Mouse (Mus musculus) myocyte (in vitro differentiated cells): ENCODE measurements around the gene Rab20. TPM values are rescaled to one million over a fixed set of nuclear protein-coding genes. Genes with fewer than 3 reads are reported as not detected.
"Not testable (repeated sequence)": the region's sequence is repeated elsewhere in the genome, so short reads cannot be mapped to it uniquely, and the experiment has no call there.

Experiments used
- H3K27me3 ChIP-seq: one replicate; pipeline ENCODE4 v1.6.1; 2011; ENCODE audit not compliant: control insufficient read depth, insufficient read depth, insufficient read length
- H3K36me3 ChIP-seq: one replicate; pipeline ENCODE4 v1.6.1; 2011; ENCODE audit not compliant: control insufficient read depth, insufficient read depth
- H3K4me2 ChIP-seq: one replicate; pipeline ENCODE4 v1.6.1; 2011; ENCODE audit warnings: low read depth, control low read depth
- H3K4me3 ChIP-seq: one replicate; pipeline ENCODE4 v1.5.1; 2011; ENCODE audit warnings: mild to moderate bottlenecking, control low read depth, moderate library complexity
- H3K79me2 ChIP-seq: one replicate; pipeline ENCODE4 v1.6.1; 2011; ENCODE audit not compliant: control insufficient read depth, insufficient read depth
- H3ac ChIP-seq: one replicate; pipeline ENCODE4 v1.6.1; 2011; ENCODE audit not compliant: control insufficient read depth, insufficient read length
- CEBPB ChIP-seq: IDR thresholded peaks from 2 replicates; pipeline ENCODE4 v1.6.1; 2011; ENCODE audit warnings: mild to moderate bottlenecking, moderate library complexity; ENCODE audit not compliant: poor library complexity, insufficient read depth, severe bottlenecking
- E2F4 ChIP-seq: IDR thresholded peaks from one replicate; pipeline ENCODE4 v1.6.1; 2011; ENCODE audit warnings: mild to moderate bottlenecking, control low read depth, moderate library complexity; ENCODE audit not compliant: insufficient read depth
- MAX ChIP-seq: IDR thresholded peaks from one replicate; pipeline ENCODE4 v1.6.1; 2011; ENCODE audit warnings: low read depth, mild to moderate bottlenecking, control low read depth
- MYOD1 ChIP-seq, 3 experiments: IDR thresholded peaks; one replicate each; pipeline ENCODE4 v1.6.1; 2011; ENCODE audit warnings: control low read depth in 2 of 3, low read depth in 2 of 3, mild to moderate bottlenecking in 2 of 3, moderate library complexity in 1 of 3; ENCODE audit not compliant: insufficient read length in 2 of 3, control insufficient read depth in 1 of 3
- MYOG ChIP-seq, 3 experiments: IDR thresholded peaks; one replicate each; pipeline ENCODE4 v1.6.1; 2011; ENCODE audit warnings: control low read depth in 2 of 3, low read depth in 2 of 3, mild to moderate bottlenecking in 2 of 3; ENCODE audit not compliant: insufficient read length in 2 of 3, control insufficient read depth in 1 of 3, insufficient read depth in 1 of 3
- POLR2A ChIP-seq: IDR thresholded peaks from one replicate; pipeline ENCODE4 v1.6.1; 2011; ENCODE audit warnings: low read depth, mild to moderate bottlenecking, control low read depth, moderate library complexity; ENCODE audit not compliant: insufficient read length
- POLR2AphosphoS2 ChIP-seq: IDR thresholded peaks from one replicate; pipeline ENCODE4 v1.6.1; 2011; ENCODE audit warnings: low read depth, control low read depth; ENCODE audit not compliant: insufficient read length
- REST ChIP-seq: IDR thresholded peaks from one replicate; pipeline ENCODE4 v1.6.1; 2011; ENCODE audit warnings: mild to moderate bottlenecking, control low read depth, moderate library complexity; ENCODE audit not compliant: insufficient read depth, insufficient read length
- SRF ChIP-seq: IDR thresholded peaks from one replicate; pipeline ENCODE4 v1.6.1; 2011; ENCODE audit warnings: low read depth; ENCODE audit not compliant: control insufficient read depth, insufficient read length
- TCF12 ChIP-seq: IDR thresholded peaks from one replicate; pipeline ENCODE4 v1.6.1; 2011; ENCODE audit warnings: mild to moderate bottlenecking, control low read depth; ENCODE audit not compliant: poor library complexity, insufficient read depth, severe bottlenecking
- TCF3 ChIP-seq: IDR thresholded peaks from one replicate; pipeline ENCODE4 v1.6.1; 2011; ENCODE audit warnings: low read depth, control low read depth; ENCODE audit not compliant: insufficient read length
- USF1 ChIP-seq: IDR thresholded peaks from one replicate; pipeline ENCODE4 v1.6.1; 2011; ENCODE audit warnings: low read depth, mild to moderate bottlenecking, control low read depth, moderate library complexity
- polyA plus RNA-seq: library from polyadenylated mRNA; unstranded; fragments of >200 nt; fragmentation: generic; extraction: Trizol; gene quantifications from one replicate; pipeline ENCODE4 v1.2.1, GENCODE M21; 2012; ENCODE audit warnings: missing spikeins

Gene Rab20
- polyA plus RNA-seq, 1 experiment: 1.2 TPM

GRCm38 (mm10) chr8:11471309-11471708 is 7.2 kb downstream of the Rab20 start:
- Histone ChIP-seq H3K27me3 (no peaks in the 10 kb centered on the region), H3ac (no peak overlapping the region), H3K4me3 (no peak overlapping the region), H3K36me3 (no peaks in the 10 kb centered on the region), H3K79me2 (no peaks in the 10 kb centered on the region), H3K4me2 (no peak overlapping the region)
- TF ChIP-seq POLR2A (no peak), E2F4 (no peak), REST (no peak), CEBPB (no peak), MYOG (IDR thresholded peaks at IDR 0.05; ENCODE audit: control insufficient read depth in 1 of 3, insufficient read depth in 1 of 3, insufficient read length in 2 of 3, low read depth in 2 of 3) (no peak), POLR2AphosphoS2 (no peak), USF1 (no peak), MAX (no peak), TCF12 (no peak), TCF3 (no peak), SRF (no peak), MYOD1 (IDR thresholded peaks at IDR 0.05; ENCODE audit: control insufficient read depth in 1 of 3, insufficient read length in 2 of 3, low read depth in 2 of 3) (no peak)

GRCm38 (mm10) chr8:11470694-11471093 is 7.8 kb downstream of the Rab20 start:
- no peaks in the 10 kb centered on the region for H3K36me3 ChIP-seq
- no peak overlapping the region for H3ac ChIP-seq
- H3K4me3 ChIP-seq: no peak overlapping the region
- no peaks in the 10 kb centered on the region for H3K79me2 ChIP-seq
- TF ChIP-seq TCF12 (no peak), POLR2A (no peak), SRF (no peak), TCF3 (no peak), MYOD1 (IDR thresholded peaks at IDR 0.05; ENCODE audit: control insufficient read depth in 1 of 3, insufficient read length in 2 of 3, low read depth in 2 of 3) (no peak), REST (no peak), MYOG (IDR thresholded peaks at IDR 0.05; ENCODE audit: control insufficient read depth in 1 of 3, insufficient read depth in 1 of 3, insufficient read length in 2 of 3, low read depth in 2 of 3) (no peak), E2F4 (no peak), USF1 (no peak), MAX (no peak), POLR2AphosphoS2 (no peak), CEBPB (no peak)
- H3K27me3 ChIP-seq: no peaks in the 10 kb centered on the region
- no peak overlapping the region for H3K4me2 ChIP-seq

GRCm38 (mm10) chr8:11469095-11469494 is 9.4 kb downstream of the Rab20 start:
- TF ChIP-seq REST: no peak
- no peaks in the 10 kb centered on the region for H3K27me3 ChIP-seq
- H3K36me3 ChIP-seq: no peaks in the 10 kb centered on the region
- H3K4me2 ChIP-seq: no peak overlapping the region
- H3K79me2 ChIP-seq: no peaks in the 10 kb centered on the region
- H3ac ChIP-seq: no peak overlapping the region
- H3K4me3 ChIP-seq: no peak overlapping the region

- not testable (repeated sequence) for H3K4me2 ChIP-seq, H3ac ChIP-seq, H3K4me3 ChIP-seq, H3K36me3 ChIP-seq, H3K27me3 ChIP-seq, H3K79me2 ChIP-seq
Observed at GRCm38 (mm10) chr8:11466528-11466927, 12.0 kb downstream of the Rab20 start.

GRCm38 (mm10) chr8:11465619-11466018 is 12.9 kb downstream of the Rab20 start:
- no peak for TF ChIP-seq E2F4
- TF ChIP-seq USF1: no peak
- no peak for TF ChIP-seq SRF
- TF ChIP-seq TCF3: no peak
- TF ChIP-seq CEBPB: no peak
- TF ChIP-seq MAX: no peak
- TF ChIP-seq POLR2A: no peak
- TF ChIP-seq POLR2AphosphoS2: no peak
- no peak for TF ChIP-seq REST
- no peak for TF ChIP-seq MYOG (IDR thresholded peaks at IDR 0.05; ENCODE audit: control insufficient read depth in 1 of 3, insufficient read depth in 1 of 3, insufficient read length in 2 of 3, low read depth in 2 of 3)
- TF ChIP-seq TCF12: no peak
- TF ChIP-seq MYOD1 (IDR thresholded peaks at IDR 0.05; ENCODE audit: control insufficient read depth in 1 of 3, insufficient read length in 2 of 3, low read depth in 2 of 3): no peak
- Histone ChIP-seq H3K4me2 (no peak overlapping the region), H3K36me3 (no peaks in the 10 kb centered on the region), H3ac (no peak overlapping the region), H3K4me3 (no peak overlapping the region), H3K79me2 (no peaks in the 10 kb centered on the region), H3K27me3 (no peaks in the 10 kb centered on the region)

- TF ChIP-seq MAX: no peak
- no peak for TF ChIP-seq CEBPB
- no peak for TF ChIP-seq E2F4
- no peak for TF ChIP-seq MYOD1 (IDR thresholded peaks at IDR 0.05; ENCODE audit: control insufficient read depth in 1 of 3, insufficient read length in 2 of 3, low read depth in 2 of 3)
- TF ChIP-seq REST: no peak
- TF ChIP-seq USF1: no peak
- no peak for TF ChIP-seq TCF12
- no peak for TF ChIP-seq MYOG (IDR thresholded peaks at IDR 0.05; ENCODE audit: control insufficient read depth in 1 of 3, insufficient read depth in 1 of 3, insufficient read length in 2 of 3, low read depth in 2 of 3)
- TF ChIP-seq SRF: no peak
- no peak for TF ChIP-seq POLR2A
- TF ChIP-seq POLR2AphosphoS2: no peak
- no peak for TF ChIP-seq TCF3
- Histone ChIP-seq H3K27me3 (no peaks in the 10 kb centered on the region), H3K36me3 (no peaks in the 10 kb centered on the region), H3K4me3 (no peak overlapping the region), H3K4me2 (no peak overlapping the region), H3K79me2 (no peaks in the 10 kb centered on the region), H3ac (no peak overlapping the region)
Observed at GRCm38 (mm10) chr8:11464707-11464964, 13.9 kb downstream of the Rab20 start.
